Mouse (Mus musculus) heart, postnatal 0 days (tissue): ENCODE measurements at regions not wholly inside any gene's neighbourhood (a gene's known extent, or its start where the extent isn't known, plus 50 kb on each side); places are given as distances from the start of the nearest gene placed in this dataset.

Experiments
- ATAC-seq: fragments of 200-750 bp; cut with Nextera tagmentation; 2 replicates; pipeline ENCODE4 v1.8.0; 2017; ENCODE audit warnings: low read depth, moderate number of reproducible peaks, moderate library complexity; ENCODE audit not compliant: insufficient read depth
- DNase-seq: peaks from one replicate; pipeline ENCODE4 v3.0.0-alpha.2; 2016; ENCODE audit warnings: low spot score
- H3K27ac ChIP-seq: fragments of 300-500 bp; sonication (generic); 2 replicates; pipeline ENCODE4 v1.5.1; 2014; ENCODE audit warnings: low read depth, mild to moderate bottlenecking
- H3K27me3 ChIP-seq: fragments of 300-500 bp; sonication (generic); 2 replicates; pipeline ENCODE4 v1.6.1; 2014; ENCODE audit warnings: low read length, mixed read lengths; ENCODE audit not compliant: control insufficient read depth, insufficient read depth
- H3K36me3 ChIP-seq: fragments of 300-500 bp; sonication (generic); replicated peaks from 2 replicates; pipeline ENCODE4 v1.6.1; 2014; ENCODE audit warnings: low read length, mixed read lengths; ENCODE audit not compliant: control insufficient read depth, insufficient read depth
- H3K4me1 ChIP-seq: fragments of 300-500 bp; sonication (generic); 2 replicates; pipeline ENCODE4 v1.6.1; 2014; ENCODE audit warnings: antibody characterized with exemption; ENCODE audit not compliant: control insufficient read depth, insufficient read depth
- H3K4me2 ChIP-seq: fragments of 300-500 bp; sonication (generic); 2 replicates; pipeline ENCODE4 v1.6.1; 2014; ENCODE audit warnings: low read depth, mild to moderate bottlenecking, low read length, moderate library complexity
- H3K4me3 ChIP-seq: fragments of 300-500 bp; sonication (generic); 2 replicates; pipeline ENCODE4 v1.5.1; 2014; ENCODE audit warnings: low read depth, low read length
- H3K9ac ChIP-seq: fragments of 300-500 bp; sonication (generic); replicated peaks from 2 replicates; pipeline ENCODE4 v1.6.1; 2014; ENCODE audit warnings: low read depth, low read length, mixed read lengths
- H3K9me3 ChIP-seq: fragments of 300-500 bp; sonication (generic); replicated peaks from 2 replicates; pipeline ENCODE4 v1.6.1; 2016; ENCODE audit warnings: low read length; ENCODE audit not compliant: control insufficient read depth
- CTCF ChIP-seq: IDR thresholded peaks from 2 replicates; pipeline ENCODE4 v1.5.1; 2016; ENCODE audit warnings: antibody characterized with exemption, control low read depth, low read depth
- EP300 ChIP-seq: IDR thresholded peaks from 2 replicates; pipeline ENCODE4 v1.6.1; 2016; ENCODE audit warnings: antibody characterized with exemption, low read depth
- WGBS: fragments of 180-500 bp; shearing (Covaris S2); extraction: QIAGEN DNeasy Blood & Tissue Kit; methylation state at CpG from one replicate; pipeline ENCODE4 v1.1.7; 2014; 5-methylcytosine and 5-hydroxymethylcytosine counted together

GRCm38 (mm10) chr11:113052536-113052935 is 270.5 kb downstream of the Sox9 start:
- H3K9ac ChIP-seq: no peak overlapping the region
- no peak for ATAC-seq
- H3K4me3 ChIP-seq: no peak overlapping the region
- no peaks in the 10 kb centered on the region for H3K27me3 ChIP-seq
- no peak overlapping the region for H3K27ac ChIP-seq
- H3K4me1 ChIP-seq: peaks cover 7% of the 10 kb centered on the region
- no peaks in the 10 kb centered on the region for H3K36me3 ChIP-seq
- WGBS: 86% methylated on average over 11 of the region's 11 CpGs
- no peak overlapping the region for H3K4me2 ChIP-seq
- no peak for DNase-seq
- H3K9me3 ChIP-seq: no peaks in the 10 kb centered on the region
- no peak for TF ChIP-seq CTCF
- no peak for TF ChIP-seq EP300

GRCm38 (mm10) chr11:113056042-113056632 is 274.1 kb downstream of the Sox9 start:
- H3K4me1 ChIP-seq: peaks cover 3% of the 10 kb centered on the region; the same call in 1 of the 2 replicates
- no peaks in the 10 kb centered on the region for H3K9me3 ChIP-seq
- WGBS: 53% methylated on average over 12 of the region's 12 CpGs
- no peak overlapping the region for H3K9ac ChIP-seq
- no peak overlapping the region for H3K4me2 ChIP-seq
- ATAC-seq (peak; percentile 42; the same call in 1 of the 2 replicates), DNase-seq (no peak)
- H3K4me3 ChIP-seq: no peak overlapping the region
- TF ChIP-seq CTCF: no peak
- TF ChIP-seq EP300: no peak
- H3K27me3 ChIP-seq: no peaks in the 10 kb centered on the region
- no peaks in the 10 kb centered on the region for H3K36me3 ChIP-seq
- no peak overlapping the region for H3K27ac ChIP-seq

DNA sequence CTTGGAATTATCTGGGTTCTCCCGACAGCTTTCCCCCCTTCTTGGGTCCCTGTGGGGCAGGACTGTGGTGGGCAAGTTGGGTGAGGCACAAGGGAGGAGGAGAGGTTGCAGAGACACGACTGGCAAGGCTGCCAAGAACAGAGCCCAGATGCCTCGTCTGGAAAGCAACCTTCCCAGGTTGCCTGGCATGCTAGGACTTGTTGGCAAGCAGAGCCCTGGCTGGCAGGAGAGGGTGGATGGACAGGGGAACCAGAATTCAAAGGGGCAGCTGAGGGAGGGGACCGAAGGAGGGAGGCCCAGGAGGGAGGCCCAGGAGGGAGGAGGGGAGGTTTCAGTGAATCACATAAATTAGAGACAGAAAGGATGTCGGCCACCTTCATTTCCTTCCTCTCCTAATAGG is 274.8 kb downstream of the Sox9 start:
- Histone ChIP-seq H3K27me3 (no peaks in the 10 kb centered on the region), H3K9ac (no peak overlapping the region), H3K4me3 (no peak overlapping the region), H3K9me3 (no peaks in the 10 kb centered on the region), H3K27ac (no peak overlapping the region), H3K4me1 (peaks cover 3% of the 10 kb centered on the region; the same call in 1 of the 2 replicates), H3K4me2 (no peak overlapping the region), H3K36me3 (no peaks in the 10 kb centered on the region)
- TF ChIP-seq CTCF (no peak), EP300 (no peak)
- WGBS: 19% methylated on average over 5 of the region's 5 CpGs
- ATAC-seq: no peak
- DNase-seq: no peak

- no peaks in the 10 kb centered on the region for H3K36me3 ChIP-seq
- DNase-seq: no peak
- no peaks in the 10 kb centered on the region for H3K4me1 ChIP-seq
- H3K9me3 ChIP-seq: no peaks in the 10 kb centered on the region
- no peak overlapping the region for H3K9ac ChIP-seq
- 69% methylated on average over 4 of the region's 4 CpGs for WGBS
- TF ChIP-seq EP300 (no peak), CTCF (no peak)
- H3K27me3 ChIP-seq: no peaks in the 10 kb centered on the region
- no peak overlapping the region for H3K4me3 ChIP-seq
- H3K27ac ChIP-seq: no peak overlapping the region
- no peak overlapping the region for H3K4me2 ChIP-seq
- no peak for ATAC-seq
These were observed 288.3 kb downstream of the Sox9 start for GRCm38 (mm10) chr11:113070365-113070764.

- no peak overlapping the region for H3K9ac ChIP-seq
- ATAC-seq (no peak), DNase-seq (no peak)
- WGBS: 69% methylated on average over 10 of the region's 10 CpGs
- TF ChIP-seq EP300 (no peak), CTCF (no peak)
- no peaks in the 10 kb centered on the region for H3K9me3 ChIP-seq
- H3K27ac ChIP-seq: no peak overlapping the region
- no peaks in the 10 kb centered on the region for H3K27me3 ChIP-seq
- H3K4me2 ChIP-seq: no peak overlapping the region
- no peaks in the 10 kb centered on the region for H3K36me3 ChIP-seq
- H3K4me3 ChIP-seq: no peak overlapping the region
- no peaks in the 10 kb centered on the region for H3K4me1 ChIP-seq
These were observed 289.9 kb downstream of the Sox9 start for GRCm38 (mm10) chr11:113071942-113072341.

DNA sequence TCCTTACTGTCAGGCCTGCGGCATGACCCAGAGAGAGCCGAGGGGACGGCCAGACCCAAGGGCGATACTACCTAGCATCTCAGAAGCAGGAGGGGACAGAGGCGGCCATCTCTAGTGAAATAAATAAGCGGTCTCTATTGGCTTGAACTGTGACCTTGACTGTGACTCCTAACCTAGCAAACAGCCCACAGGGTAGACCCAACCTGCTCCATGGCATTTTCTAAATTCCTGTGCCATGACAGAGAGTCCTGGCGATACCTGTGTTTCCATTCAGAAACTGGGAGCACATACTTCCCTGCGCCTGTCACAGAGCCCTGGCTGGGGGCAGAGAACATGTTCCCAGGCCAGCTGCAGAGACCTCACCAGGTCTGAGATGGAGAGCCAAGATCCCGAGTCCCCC is 292.3 kb downstream of the Sox9 start:
- WGBS: 81% methylated on average over 9 of the region's 9 CpGs
- ATAC-seq (no peak), DNase-seq (no peak)
- no peaks in the 10 kb centered on the region for H3K27me3 ChIP-seq
- no peak overlapping the region for H3K27ac ChIP-seq
- TF ChIP-seq EP300: no peak
- TF ChIP-seq CTCF: no peak
- no peaks in the 10 kb centered on the region for H3K9me3 ChIP-seq
- no peak overlapping the region for H3K9ac ChIP-seq
- no peak overlapping the region for H3K4me3 ChIP-seq
- H3K36me3 ChIP-seq: no peaks in the 10 kb centered on the region
- H3K4me2 ChIP-seq: no peak overlapping the region
- no peaks in the 10 kb centered on the region for H3K4me1 ChIP-seq
